Mouse (Mus musculus): Measurements from ENCODE around the gene Dpf3.
A peak's percentile ranks its signal among the peaks of the same experiment; 100 is the strongest.

Gene Dpf3

DNA sequence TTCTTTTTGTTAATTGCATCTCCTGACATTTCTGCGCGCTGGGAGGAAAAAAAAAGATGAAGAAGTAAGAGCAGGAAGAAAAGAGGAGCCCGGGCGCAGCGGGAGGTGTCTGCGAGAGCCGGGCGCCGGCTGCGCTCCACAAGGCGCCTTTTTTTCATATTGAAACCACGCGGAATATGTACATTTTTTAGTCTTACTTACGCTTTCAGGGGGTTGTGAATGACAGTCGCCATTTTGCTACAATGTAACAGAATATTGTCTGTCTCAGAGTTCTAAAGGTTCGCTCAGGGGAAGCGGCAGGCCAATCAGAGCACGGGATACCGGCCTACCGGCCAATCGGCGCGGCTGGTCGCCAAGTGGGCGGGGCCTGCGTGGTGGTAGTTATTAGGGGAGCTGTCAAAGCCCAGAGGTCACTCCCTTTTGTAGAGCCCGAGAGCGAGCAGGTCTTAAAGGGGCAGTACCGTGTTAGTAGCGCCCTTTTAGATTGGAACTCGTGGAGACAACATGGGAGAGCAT is at the start of gene Dpf3:
Dpf3 (minus strand) TSS at position 241 of the 516 bp plus-strand sequence.
- no peak for DNase-seq (ENCODE audit: low read depth)

GRCm38 (mm10) chr12:83536039-83536438 is 48.5 kb upstream of the Dpf3 start:
- DNase-seq (ENCODE audit: low read depth): no peak

GRCm38 (mm10) chr12:83535428-83535827 is 47.9 kb upstream of the Dpf3 start:
- no peak for DNase-seq (ENCODE audit: low read depth)

- DNase-seq (ENCODE audit: low read depth): no peak
These were observed 46.7 kb upstream of the Dpf3 start for GRCm38 (mm10) chr12:83534190-83534589.

GRCm38 (mm10) chr12:83532966-83533365 is 45.5 kb upstream of the Dpf3 start:
- no peak for DNase-seq (ENCODE audit: low read depth)

- no peak for DNase-seq (ENCODE audit: low read depth)
These were observed 44.5 kb upstream of the Dpf3 start for GRCm38 (mm10) chr12:83531992-83532391.

- DNase-seq (ENCODE audit: low read depth): no peak
These were observed 41.1 kb upstream of the Dpf3 start for GRCm38 (mm10) chr12:83528665-83529064.

DNA sequence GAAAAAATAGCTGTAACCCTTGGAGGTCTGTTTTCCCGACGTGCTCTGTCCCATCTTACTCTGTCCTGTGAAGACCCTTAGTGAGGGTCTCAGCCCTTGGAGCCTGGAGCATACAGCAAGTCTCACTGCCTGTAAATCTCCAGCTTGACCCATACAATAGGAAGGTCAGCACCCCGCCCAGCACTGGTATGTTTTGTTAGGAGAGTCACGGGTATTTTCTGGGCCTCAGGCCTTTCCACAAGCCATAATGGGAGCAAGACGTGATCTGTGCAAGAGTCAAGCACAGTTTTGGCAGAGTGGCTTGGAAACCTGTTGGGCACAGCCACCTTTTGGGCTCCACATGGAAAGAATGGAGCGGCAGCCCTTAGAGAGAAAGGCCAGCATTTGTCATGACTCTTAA is 40.3 kb upstream of the Dpf3 start:
- no peak for DNase-seq (ENCODE audit: low read depth)

- no peak for DNase-seq (ENCODE audit: low read depth)
These were observed 38.5 kb upstream of the Dpf3 start for GRCm38 (mm10) chr12:83525822-83526544.

DNA sequence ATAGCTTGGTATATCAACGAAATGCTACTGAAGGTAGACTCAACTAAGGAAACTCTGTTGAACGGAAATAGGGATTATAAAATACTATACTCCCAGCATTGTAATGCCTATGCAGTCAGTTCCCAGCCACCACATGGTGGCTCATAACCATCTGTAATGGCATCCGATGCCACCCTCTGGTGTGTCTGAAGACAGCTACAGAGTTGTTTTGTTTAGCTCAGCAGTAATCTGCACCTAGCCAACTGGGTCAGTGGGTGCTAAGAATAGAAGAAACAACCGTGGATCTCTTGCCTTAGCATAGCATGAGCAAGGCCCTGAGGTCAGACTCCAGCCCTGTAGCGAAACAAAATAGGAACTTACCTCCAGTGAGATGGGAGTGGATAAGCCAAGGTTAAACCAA is 36.8 kb upstream of the Dpf3 start:
- DNase-seq (ENCODE audit: low read depth): no peak

GRCm38 (mm10) chr12:83523892-83524291 is 36.4 kb upstream of the Dpf3 start:
- no peak for DNase-seq (ENCODE audit: low read depth)

DNA sequence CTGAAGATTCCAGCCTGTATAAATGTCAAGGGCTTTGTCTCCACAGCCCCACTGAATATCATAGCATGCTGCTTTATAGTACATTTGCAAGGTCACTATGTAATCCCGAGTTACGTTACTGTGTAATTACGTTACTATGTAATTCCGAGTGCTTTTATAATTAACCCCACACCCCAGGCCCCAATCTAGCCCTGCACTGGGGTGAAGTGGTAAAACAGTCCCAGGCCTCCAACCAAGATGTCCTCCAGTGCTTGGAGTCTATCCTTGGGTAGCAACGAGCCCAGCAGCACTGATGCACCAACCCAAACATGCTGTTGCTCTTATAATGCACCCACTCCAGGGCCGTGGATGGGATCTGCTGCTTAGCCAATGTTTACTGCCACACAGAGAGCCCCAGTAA is 35.5 kb upstream of the Dpf3 start:
- DNase-seq (ENCODE audit: low read depth): no peak

- peak; percentile 56 for DNase-seq (ENCODE audit: low read depth)
These were observed 33.6 kb upstream of the Dpf3 start for GRCm38 (mm10) chr12:83521083-83521482.

DNA sequence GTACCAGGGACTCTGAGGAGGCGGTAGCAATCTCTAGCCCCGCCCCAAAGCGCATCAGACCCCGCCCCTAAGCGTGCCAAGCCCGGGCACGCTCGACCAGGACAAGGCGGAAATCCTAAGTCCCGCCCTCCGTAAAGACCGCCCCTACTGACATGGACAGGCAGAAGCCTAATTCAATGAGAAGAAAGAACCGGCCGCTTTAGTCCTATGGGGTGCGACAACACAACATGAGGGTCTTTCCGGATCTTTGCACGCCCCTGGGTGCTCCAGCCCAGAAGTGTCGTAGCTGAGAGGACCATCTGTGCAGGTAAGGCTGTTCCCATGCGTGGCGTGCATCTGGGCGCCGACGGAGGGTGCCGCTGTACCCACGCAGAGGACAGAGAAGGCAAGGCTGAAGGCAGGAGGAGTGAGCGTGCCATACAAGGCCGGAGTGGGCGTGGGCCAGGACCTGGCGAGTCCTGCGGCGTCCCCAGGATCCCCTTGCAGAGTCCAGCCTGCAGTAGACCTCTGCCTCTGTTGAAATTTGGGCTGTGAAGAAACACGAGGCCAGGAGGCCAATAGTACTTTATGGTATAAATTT is 32.9 kb upstream of the Dpf3 start, which contains the start of gene Dcaf4:
Dcaf4 (plus strand) TSS at position 156 of the 580 bp plus-strand sequence.
- DNase-seq (ENCODE audit: low read depth): peak; percentile 97

- DNase-seq (ENCODE audit: low read depth): no peak
These were observed 30.1 kb upstream of the Dpf3 start for GRCm38 (mm10) chr12:83517580-83517979.

DNA sequence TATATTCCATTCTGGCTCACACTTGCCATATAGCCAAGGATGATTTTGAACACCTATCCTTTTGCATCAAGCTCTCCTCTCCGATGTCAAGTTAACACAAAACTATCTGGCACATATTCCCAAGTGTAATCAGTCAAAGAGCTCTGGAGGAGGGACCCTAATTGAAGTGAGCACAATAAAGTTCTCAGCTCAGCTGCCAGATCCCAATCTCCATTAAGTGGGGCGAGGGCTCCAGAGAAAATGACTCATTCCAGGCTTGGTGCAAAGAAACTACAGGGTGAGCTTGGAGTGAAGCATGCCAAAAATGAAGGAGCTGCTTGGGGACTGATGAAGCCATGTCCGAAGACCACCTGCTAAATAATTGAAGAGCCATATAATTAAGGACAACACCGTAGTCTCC is 26.7 kb upstream of the Dpf3 start:
- DNase-seq (ENCODE audit: low read depth): no peak

- no peak for DNase-seq (ENCODE audit: low read depth)
These were observed 25.7 kb upstream of the Dpf3 start for GRCm38 (mm10) chr12:83513185-83513584.

GRCm38 (mm10) chr12:83512783-83513182 is 25.3 kb upstream of the Dpf3 start:
- DNase-seq (ENCODE audit: low read depth): no peak

- no peak for DNase-seq (ENCODE audit: low read depth)
These were observed 23.1 kb upstream of the Dpf3 start for GRCm38 (mm10) chr12:83510586-83510985.

DNA sequence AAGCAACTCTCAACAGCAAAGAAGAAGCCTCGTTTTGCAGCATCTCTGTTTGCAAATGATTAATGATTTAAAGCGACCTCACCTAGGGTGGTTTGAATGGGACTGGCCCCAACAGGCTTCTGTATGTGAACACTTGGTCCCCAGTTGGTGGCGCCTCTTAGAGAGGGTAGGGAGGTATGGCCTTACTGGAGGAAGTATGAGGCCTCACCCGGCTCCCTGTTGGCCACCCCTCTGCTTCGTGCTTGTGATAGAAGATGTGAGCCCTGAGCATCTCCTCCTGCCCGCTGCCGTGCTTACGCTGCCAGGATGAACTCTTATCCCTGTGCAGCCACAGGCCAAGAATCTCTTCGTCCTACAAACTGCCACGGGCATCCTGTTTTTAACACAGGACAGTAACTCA is 19.0 kb upstream of the Dpf3 start:
- peak; percentile 19 for DNase-seq (ENCODE audit: low read depth)

GRCm38 (mm10) chr12:83502190-83502589 is 14.7 kb upstream of the Dpf3 start:
- DNase-seq (ENCODE audit: low read depth): peak; percentile 75

- DNase-seq (ENCODE audit: low read depth): no peak
These were observed 11.7 kb upstream of the Dpf3 start for GRCm38 (mm10) chr12:83499256-83499655.

- DNase-seq (ENCODE audit: low read depth): no peak
These were observed 10.4 kb upstream of the Dpf3 start for GRCm38 (mm10) chr12:83497959-83498358.

GRCm38 (mm10) chr12:83496736-83497135 is 9.2 kb upstream of the Dpf3 start:
- no peak for DNase-seq (ENCODE audit: low read depth)

All from 416B (cell line).